Mouse (Mus musculus): ENCODE results near the gene Chn2.

DNA sequence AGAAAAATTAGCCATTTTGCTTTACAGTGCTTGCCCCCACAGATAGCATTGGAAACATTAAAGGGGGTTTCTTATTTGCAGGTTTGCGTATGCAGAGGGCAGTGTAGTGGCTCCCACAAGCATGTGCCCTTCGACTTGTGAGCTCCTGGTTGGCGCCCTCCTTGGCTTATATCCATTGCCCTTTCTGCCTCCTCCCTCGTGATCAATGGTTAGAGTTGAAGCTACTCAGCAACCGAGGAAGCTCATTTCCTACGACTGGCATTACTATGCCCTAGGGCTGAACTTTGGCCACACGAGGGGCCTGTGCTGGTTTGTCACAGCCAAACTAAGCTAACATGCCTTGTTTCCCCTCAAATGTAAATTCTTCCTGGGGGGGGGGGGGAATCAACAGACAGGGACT is 11.8 kb downstream of the Chn2 start:
- TF ChIP-seq EP300 (IDR thresholded peaks at IDR 0.05; ENCODE audit: insufficient read depth, low read depth, low read length) (no peak), POLR2A (IDR thresholded peaks at IDR 0.05; ENCODE audit: insufficient read depth, low read length) (no peak), CTCF (IDR thresholded peaks at IDR 0.05; ENCODE audit: low read depth, low read length) (no peak)
